Mouse (Mus musculus) lung, postnatal 4 days (tissue): Measurements from ENCODE around the gene Frrs1.
"Not testable (repeated sequence)": the region's sequence is repeated elsewhere in the genome, so short reads cannot be mapped to it uniquely, and the experiment has no call there.

Experiments
- DNase-seq, 2 experiments: peaks; one replicate each; pipeline ENCODE4 v3.0.0; 2021

Frrs1 gene

GRCm38 (mm10) chr3:116858941-116859685 is at the start of gene Frrs1:
Gene Frrs1 (plus strand): TSS chr3:116859464.
- DNase-seq = no peak

GRCm38 (mm10) chr3:116810351-116810750 is 48.9 kb upstream of the Frrs1 start:
- not testable (repeated sequence) for DNase-seq

- no peak for DNase-seq
These were observed 46.3 kb upstream of the Frrs1 start for GRCm38 (mm10) chr3:116812946-116813345.

- DNase-seq = no peak
These were observed 43.9 kb upstream of the Frrs1 start for GRCm38 (mm10) chr3:116815305-116815797.

- no peak for DNase-seq
These were observed 43.3 kb upstream of the Frrs1 start for GRCm38 (mm10) chr3:116815916-116816315.

- DNase-seq = no peak
These were observed 42.5 kb upstream of the Frrs1 start for GRCm38 (mm10) chr3:116816674-116817215.

- no peak for DNase-seq
These were observed 42.0 kb upstream of the Frrs1 start for GRCm38 (mm10) chr3:116817231-116817630.

GRCm38 (mm10) chr3:116826471-116827215 is 32.6 kb upstream of the Frrs1 start:
- DNase-seq = no peak

- DNase-seq = no peak
These were observed 29.9 kb upstream of the Frrs1 start for GRCm38 (mm10) chr3:116829274-116829920.

GRCm38 (mm10) chr3:116831324-116831723 is 27.9 kb upstream of the Frrs1 start:
- no peak for DNase-seq

GRCm38 (mm10) chr3:116832526-116833310 is 26.5 kb upstream of the Frrs1 start:
- no peak for DNase-seq

- no peak for DNase-seq
These were observed 25.8 kb upstream of the Frrs1 start for GRCm38 (mm10) chr3:116833491-116833890.

- DNase-seq = no peak
These were observed 25.0 kb upstream of the Frrs1 start for GRCm38 (mm10) chr3:116834241-116834640.

- no peak for DNase-seq
These were observed 23.9 kb upstream of the Frrs1 start for GRCm38 (mm10) chr3:116835350-116835749.

GRCm38 (mm10) chr3:116835770-116836680 is 23.2 kb upstream of the Frrs1 start:
- peak; percentile 79 to 89 for DNase-seq

GRCm38 (mm10) chr3:116836681-116837475 is 22.4 kb upstream of the Frrs1 start:
- no peak for DNase-seq

- DNase-seq = no peak
These were observed 18.0 kb upstream of the Frrs1 start for GRCm38 (mm10) chr3:116841311-116841710.

- no peak for DNase-seq
These were observed 14.2 kb upstream of the Frrs1 start for GRCm38 (mm10) chr3:116844880-116845579.

GRCm38 (mm10) chr3:116846084-116846483 is 13.2 kb upstream of the Frrs1 start:
- no peak for DNase-seq

- DNase-seq = no peak
These were observed 11.2 kb upstream of the Frrs1 start for GRCm38 (mm10) chr3:116848099-116848498.
